Mouse (Mus musculus) G1E (cell line): ENCODE results near the gene Lrrc4c. TPM values are rescaled to one million over a fixed set of nuclear protein-coding genes. Genes with fewer than 3 reads are reported as not detected.

Source experiments
- ATAC-seq: 2 replicates; pipeline ENCODE4 v1.8.0; 2016; ENCODE audit warnings: mild to moderate bottlenecking; ENCODE audit not compliant: insufficient number of reproducible peaks, poor library complexity, low FRiP score, severe bottlenecking; ENCODE audit errors: extremely low read depth
- DNase-seq: peaks from one replicate; pipeline ENCODE4 v3.0.0; 2012; ENCODE audit warnings: low spot score
- H3K27me3 ChIP-seq: 2 replicates; pipeline ENCODE4 v1.6.1; 2012; ENCODE audit warnings: mild to moderate bottlenecking, low read length, inconsistent platforms; ENCODE audit not compliant: insufficient read depth
- H3K36me3 ChIP-seq: replicated peaks from 2 replicates; pipeline ENCODE3; 2012; ENCODE audit warnings: mild to moderate bottlenecking, inconsistent platforms
- H3K4me1 ChIP-seq: 2 replicates; pipeline ENCODE4 v1.6.1; 2012; ENCODE audit warnings: low read depth, low read length, inconsistent platforms, mixed read lengths; ENCODE audit not compliant: insufficient read depth
- H3K4me3 ChIP-seq: 2 replicates; pipeline ENCODE4 v1.5.1; 2012; ENCODE audit warnings: low read depth, mild to moderate bottlenecking, inconsistent platforms, low read length, moderate library complexity, mixed read lengths
- H3K9me3 ChIP-seq: replicated peaks from 2 replicates; pipeline ENCODE4 v1.6.1; 2012; ENCODE audit warnings: inconsistent platforms
- CTCF ChIP-seq: IDR thresholded peaks from 2 replicates; pipeline ENCODE4 v1.5.1; 2012; ENCODE audit warnings: low read depth, low read length, inconsistent platforms, mixed read lengths
- GATA1 ChIP-seq: IDR thresholded peaks from 2 replicates; pipeline ENCODE4 v1.6.1; 2012; ENCODE audit warnings: borderline replicate concordance, low read length, inconsistent platforms, mixed read lengths
- GATA2 ChIP-seq: IDR thresholded peaks from 2 replicates; pipeline ENCODE4 v1.6.1; 2012; ENCODE audit warnings: low read depth, low read length, inconsistent platforms, borderline replicate concordance
- POLR2AphosphoS5 ChIP-seq: IDR thresholded peaks from 2 replicates; pipeline ENCODE4 v1.6.1; 2012; ENCODE audit warnings: low read depth, low read length, inconsistent platforms; ENCODE audit not compliant: insufficient replicate concordance
- TAL1 ChIP-seq: conservative IDR thresholded peaks from 2 replicates; pipeline ENCODE4 v1.6.1; 2012; ENCODE audit warnings: low read depth, low read length, inconsistent platforms, mixed read lengths
- polyA plus RNA-seq: library from polyadenylated mRNA; stranded (reverse); fragments of >175 nt; gene quantifications from 2 replicates; pipeline ENCODE4 v1.2.3, GENCODE M21; 2012
- total RNA-seq, 2 experiments: library from RNA; stranded (forward) in 1 of 2; stranded (reverse) in 1 of 2; fragments of 200-1000 nt in 1 of 2; fragments of >200 nt in 1 of 2; fragmentation: Nextera tagmentation in 1 of 2; gene quantifications; 2 replicates each; pipeline ENCODE4 v1.2.3; 2014 to 2017

Gene Lrrc4c
- total and polyA plus RNA-seq, 3 experiments: 0.11 TPM; not detected in 2

DNA sequence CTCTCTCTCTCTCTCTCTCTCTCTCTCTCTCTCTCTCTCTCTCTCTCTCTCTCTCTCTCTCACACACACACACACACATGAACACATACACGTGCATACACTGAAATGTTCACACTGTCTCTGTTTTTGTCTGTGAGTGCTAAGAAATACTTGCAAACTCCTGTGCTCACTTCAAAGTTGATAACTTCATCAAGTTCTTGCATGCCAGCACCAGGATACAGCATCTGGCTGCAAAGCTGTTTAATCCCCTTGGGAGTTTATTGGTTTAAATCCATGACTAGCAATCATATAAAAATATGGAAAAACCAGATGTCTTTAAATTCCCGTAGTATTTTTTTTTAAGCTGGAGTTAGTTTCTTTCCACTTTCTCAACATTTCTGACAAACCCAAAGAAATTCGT lies 1052.0 kb downstream of the Lrrc4c start:
- ATAC-seq (no peak), DNase-seq (no peak)
- H3K4me3 ChIP-seq: no peak overlapping the region
- H3K9me3 ChIP-seq: no peaks in the 10 kb centered on the region
- TF ChIP-seq POLR2AphosphoS5 (no peak), GATA1 (no peak), GATA2 (no peak), CTCF (no peak), TAL1 (no peak)
- H3K4me1 ChIP-seq: no peaks in the 10 kb centered on the region
- H3K36me3 ChIP-seq: no peaks in the 10 kb centered on the region
- no peaks in the 10 kb centered on the region for H3K27me3 ChIP-seq

- Histone ChIP-seq H3K9me3 (no peaks in the 10 kb centered on the region), H3K36me3 (no peaks in the 10 kb centered on the region), H3K4me1 (no peaks in the 10 kb centered on the region), H3K27me3 (no peaks in the 10 kb centered on the region), H3K4me3 (no peak overlapping the region)
- DNase-seq (no peak), ATAC-seq (no peak)
- TF ChIP-seq CTCF (no peak), GATA1 (no peak), TAL1 (no peak)
Observed at GRCm38 (mm10) chr2:97391437-97391836, 1073.5 kb downstream of the Lrrc4c start.

GRCm38 (mm10) chr2:97391876-97392275 lies 1073.9 kb downstream of the Lrrc4c start:
- no peaks in the 10 kb centered on the region for H3K27me3 ChIP-seq
- H3K9me3 ChIP-seq: no peaks in the 10 kb centered on the region
- H3K4me3 ChIP-seq: no peak overlapping the region
- no peak for ATAC-seq
- DNase-seq: no peak
- no peaks in the 10 kb centered on the region for H3K36me3 ChIP-seq
- no peaks in the 10 kb centered on the region for H3K4me1 ChIP-seq
- TF ChIP-seq TAL1 (no peak), GATA1 (no peak), POLR2AphosphoS5 (no peak), GATA2 (no peak), CTCF (no peak)

GRCm38 (mm10) chr2:97413066-97413465 lies 1095.1 kb downstream of the Lrrc4c start:
- Histone ChIP-seq H3K27me3 (no peaks in the 10 kb centered on the region), H3K36me3 (no peaks in the 10 kb centered on the region), H3K9me3 (0 out of 2 replicates have a peak, but pooled peaks cover 3% of the 10 kb centered on the region), H3K4me1 (no peaks in the 10 kb centered on the region), H3K4me3 (no peak overlapping the region)
- DNase-seq (no peak), ATAC-seq (no peak)
- TF ChIP-seq GATA2 (no peak), CTCF (no peak), GATA1 (no peak), TAL1 (no peak), POLR2AphosphoS5 (no peak)

DNA sequence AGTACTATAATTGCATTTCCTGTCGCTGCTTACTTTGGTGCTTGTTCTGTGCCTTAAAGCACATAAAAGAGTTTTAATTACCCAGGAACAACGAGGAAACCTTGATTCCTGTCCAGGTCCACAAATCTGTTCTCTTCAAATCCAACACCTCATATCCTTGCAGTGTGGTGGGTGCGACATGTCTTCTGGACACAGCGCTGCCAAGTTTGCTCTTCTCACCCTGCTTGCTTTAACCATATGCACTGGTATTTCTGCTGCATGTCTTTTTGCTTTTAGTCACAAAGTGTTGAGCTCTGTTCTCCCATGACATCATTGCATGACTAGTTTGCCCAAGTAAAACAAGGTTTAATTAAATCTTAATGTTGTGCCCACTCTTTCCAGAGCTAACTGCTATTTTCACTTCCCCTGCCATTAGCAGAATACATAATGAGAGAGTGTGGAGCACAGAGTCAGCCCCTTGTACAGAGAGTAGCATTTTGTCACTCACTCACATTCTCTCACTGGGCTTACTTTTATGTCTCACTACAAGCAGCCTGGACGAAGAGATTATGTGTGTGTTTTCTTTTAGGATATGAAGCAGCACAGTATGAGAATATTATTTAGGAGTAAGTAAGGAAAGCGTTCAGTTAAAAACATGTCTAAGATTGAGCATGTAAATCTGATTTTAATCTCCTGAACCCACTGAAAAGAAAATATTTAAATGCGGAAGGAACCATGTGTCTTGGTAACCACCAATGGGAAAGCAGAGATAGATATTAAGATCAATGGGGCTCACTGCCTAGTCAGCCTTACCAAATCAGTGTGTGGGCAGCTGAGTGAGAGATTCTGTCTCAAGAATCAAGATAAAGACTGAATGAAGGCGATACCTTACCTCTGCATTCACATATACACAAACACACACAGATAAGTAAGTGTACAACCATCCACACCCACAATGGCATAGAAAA lies 1096.7 kb downstream of the Lrrc4c start:
- no peaks in the 10 kb centered on the region for H3K36me3 ChIP-seq
- H3K4me3 ChIP-seq: no peak overlapping the region
- no peak for ATAC-seq
- no peaks in the 10 kb centered on the region for H3K4me1 ChIP-seq
- no peaks in the 10 kb centered on the region for H3K27me3 ChIP-seq
- DNase-seq: no peak
- TF ChIP-seq TAL1 (no peak), GATA2 (no peak), CTCF (no peak), POLR2AphosphoS5 (no peak), GATA1 (no peak)
- 0 out of 2 replicates have a peak, but pooled peaks cover 3% of the 10 kb centered on the region for H3K9me3 ChIP-seq

- TF ChIP-seq GATA1 (no peak), POLR2AphosphoS5 (no peak), TAL1 (no peak), GATA2 (no peak), CTCF (no peak)
- ATAC-seq (no peak), DNase-seq (no peak)
- Histone ChIP-seq H3K36me3 (no peaks in the 10 kb centered on the region), H3K9me3 (peaks cover 3% of the 10 kb centered on the region), H3K4me1 (no peaks in the 10 kb centered on the region), H3K4me3 (no peak overlapping the region), H3K27me3 (no peaks in the 10 kb centered on the region)
Observed at GRCm38 (mm10) chr2:97434140-97434539, 1116.2 kb downstream of the Lrrc4c start.
